20 mouse cellular contexts compared by ENCODE assay signal in genomic region chr11:6988884-6989824, GRCm38 (mm10).
A peak's percentile ranks its signal among the peaks of the same experiment; 100 is the strongest.
DNase-seq lines count a peak whose midpoint lies in the region; ATAC-seq lines count a peak whose summit lies in the region.
"Had no signal": no experiment of that assay in that cellular context is flagged by ENCODE, and none has a peak within 500 bp of the region (broad histone marks: within the 10 kb centered on the region; RNA-seq: fewer than 3 reads in every experiment).

No protein-coding gene starts in this region.

- no peak overlapping the region for H3K27ac ChIP-seq in heart, embryonic 10.5 days
- no peak overlapping the region for H3K27ac ChIP-seq in embryonic facial prominence, embryonic 10.5 days (replicated peaks)
- no peak overlapping the region for H3K27ac ChIP-seq in midbrain, embryonic 11.5 days (ENCODE audit: low read depth, low read length)
- no peak overlapping the region for H3K27ac ChIP-seq in midbrain, embryonic 16.5 days (ENCODE audit: low read length)
- H3K27ac ChIP-seq: embryonic facial prominence, embryonic 15.5 days; heart, adult 2 months; heart, embryonic 13.5 days; hindbrain, embryonic 13.5 days had no signal

- H3K36me3 ChIP-seq in heart, embryonic 10.5 days = no peaks in the 10 kb centered on the region
- no peaks in the 10 kb centered on the region for H3K36me3 ChIP-seq in embryonic facial prominence, embryonic 10.5 days (replicated peaks)
- no peaks in the 10 kb centered on the region for H3K36me3 ChIP-seq in midbrain, embryonic 11.5 days (ENCODE audit: control insufficient read depth, insufficient read depth, low read length)
- no peaks in the 10 kb centered on the region for H3K36me3 ChIP-seq in midbrain, embryonic 16.5 days (ENCODE audit: control insufficient read depth, insufficient read depth, low read length)
- H3K36me3 ChIP-seq: embryonic facial prominence, embryonic 15.5 days; heart, embryonic 13.5 days; hindbrain, embryonic 13.5 days had no signal

- peak; percentile 41 for DNase-seq in heart, embryonic 10.5 days (ENCODE audit: low spot score)
- DNase-seq in heart, postnatal 25 days (ENCODE audit: low spot score) = no peak
- DNase-seq in embryonic facial prominence, embryonic 10.5 days (ENCODE audit: low spot score) = peak; percentile 4
- no peak for DNase-seq in midbrain, embryonic 11.5 days (ENCODE audit: low spot score, missing footprints)
- DNase-seq in spleen, adult 12 weeks (ENCODE audit: low spot score) = no peak
- DNase-seq in neural tube, embryonic 10.5 days (ENCODE audit: extremely low spot score, low spot score) = no peak
- no peak for DNase-seq in layer of hippocampus, adult 18-20 months (ENCODE audit: low spot score in 2 of 2)
- DNase-seq: adrenal gland, adult 2 months; adrenal gland, postnatal 25 days; cerebellum, adult 2 months; cerebellum, postnatal 10 days; gastrocnemius, postnatal 10 days; heart, adult 2 months; heart, postnatal 4 days had no signal

- peaks cover 12% of the 10 kb centered on the region for H3K4me1 ChIP-seq in heart, embryonic 10.5 days
- peaks cover 11% of the 10 kb centered on the region for H3K4me1 ChIP-seq in embryonic facial prominence, embryonic 10.5 days
- H3K4me1 ChIP-seq in midbrain, embryonic 11.5 days (ENCODE audit: control insufficient read depth, insufficient read depth, low read length) = peaks cover 4% of the 10 kb centered on the region; the same call in 1 of the 2 replicates
- peaks cover 3% of the 10 kb centered on the region; the same call in 1 of the 2 replicates for H3K4me1 ChIP-seq in midbrain, embryonic 16.5 days (ENCODE audit: control insufficient read depth, insufficient read depth, low read length)
- H3K4me1 ChIP-seq: embryonic facial prominence, embryonic 15.5 days; hindbrain, embryonic 13.5 days had no signal

- H3K27me3 ChIP-seq in heart, embryonic 10.5 days (ENCODE audit: insufficient read depth, poor library complexity, severe bottlenecking) = no peaks in the 10 kb centered on the region
- no peaks in the 10 kb centered on the region for H3K27me3 ChIP-seq in embryonic facial prominence, embryonic 10.5 days (replicated peaks; ENCODE audit: low read depth, poor library complexity, severe bottlenecking)
- no peaks in the 10 kb centered on the region for H3K27me3 ChIP-seq in midbrain, embryonic 11.5 days (ENCODE audit: control insufficient read depth, insufficient read depth, low read length)
- no peaks in the 10 kb centered on the region for H3K27me3 ChIP-seq in midbrain, embryonic 16.5 days (ENCODE audit: control insufficient read depth, insufficient read depth, low read depth, low read length)
- H3K27me3 ChIP-seq: embryonic facial prominence, embryonic 15.5 days; heart, embryonic 13.5 days; hindbrain, embryonic 13.5 days had no signal

- no peak overlapping the region for H3K9ac ChIP-seq in midbrain, embryonic 11.5 days (ENCODE audit: low read length)
- no peak overlapping the region for H3K9ac ChIP-seq in midbrain, embryonic 16.5 days (ENCODE audit: low read depth, low read length)
- H3K9ac ChIP-seq: embryonic facial prominence, embryonic 15.5 days; heart, embryonic 13.5 days; hindbrain, embryonic 13.5 days had no signal

- H3K9me3 ChIP-seq in heart, embryonic 10.5 days = no peaks in the 10 kb centered on the region
- no peaks in the 10 kb centered on the region for H3K9me3 ChIP-seq in embryonic facial prominence, embryonic 10.5 days
- H3K9me3 ChIP-seq in midbrain, embryonic 11.5 days (ENCODE audit: control insufficient read depth, low read length) = no peaks in the 10 kb centered on the region
- no peaks in the 10 kb centered on the region for H3K9me3 ChIP-seq in midbrain, embryonic 16.5 days (replicated peaks; ENCODE audit: control insufficient read depth, low read length, poor library complexity, severe bottlenecking)
- H3K9me3 ChIP-seq: embryonic facial prominence, embryonic 15.5 days; heart, embryonic 13.5 days; hindbrain, embryonic 13.5 days had no signal

- ATAC-seq in midbrain, embryonic 11.5 days (ENCODE audit: low FRiP score) = peak; percentile 59; the same call in 1 of the 2 replicates
- peak; percentile 77 for ATAC-seq in midbrain, embryonic 16.5 days
- ATAC-seq: inflammation-experienced regulatory T-cells, adult 6 months had no signal

- H3K4me3 ChIP-seq in heart, embryonic 10.5 days = no peak overlapping the region
- H3K4me3 ChIP-seq in embryonic facial prominence, embryonic 10.5 days = no peak overlapping the region
- H3K4me3 ChIP-seq in midbrain, embryonic 11.5 days (ENCODE audit: low read depth, low read length) = no peak overlapping the region
- no peak overlapping the region for H3K4me3 ChIP-seq in midbrain, embryonic 16.5 days (ENCODE audit: low read depth, low read length)
- H3K4me3 ChIP-seq: embryonic facial prominence, embryonic 15.5 days; erythroblast, embryonic 14.5 days; heart, adult 2 months; heart, embryonic 13.5 days; hindbrain, embryonic 13.5 days had no signal

- intact Hi-C loops in heart, postnatal 25 days (cut with DNase I) = no loop called here

- 83% methylated on average over 8 of the region's 8 CpGs for WGBS in heart, embryonic 10.5 days
- WGBS in embryonic facial prominence, embryonic 10.5 days = 81% methylated on average over 8 of the region's 8 CpGs
- 43% methylated on average over 8 of the region's 8 CpGs for WGBS in midbrain, embryonic 11.5 days
- WGBS in midbrain, embryonic 16.5 days = 20% methylated on average over 8 of the region's 8 CpGs

- H3K4me2 ChIP-seq in midbrain, embryonic 11.5 days = no peak overlapping the region
- H3K4me2 ChIP-seq in midbrain, embryonic 16.5 days (ENCODE audit: low read length) = no peak overlapping the region
- H3K4me2 ChIP-seq: embryonic facial prominence, embryonic 15.5 days; heart, embryonic 13.5 days; hindbrain, embryonic 13.5 days had no signal

Comparison
In these comparisons a context has a peak if more than half of its experiments do, and no peak if none do; other contexts are left out.
1. DNase-seq: peak in heart, embryonic 10.5 days (single experiment) and embryonic facial prominence, embryonic 10.5 days (single experiment); none in heart, postnatal 25 days (single experiment), midbrain, embryonic 11.5 days (single experiment), spleen, adult 12 weeks (single experiment), neural tube, embryonic 10.5 days (single experiment) and layer of hippocampus, adult 18-20 months (0 of 2).